Mouse (Mus musculus) liver, postnatal 0 days (tissue): ENCODE results near the gene Uck2. TPM values are rescaled to one million over a fixed set of nuclear protein-coding genes. Genes with fewer than 3 reads are reported as not detected.

Source experiments
- ATAC-seq: fragments of 200-750 bp; cut with Nextera tagmentation; 2 replicates; pipeline ENCODE4 v1.8.0; 2017; ENCODE audit warnings: mild to moderate bottlenecking, moderate library complexity
- DNase-seq: peaks from one replicate; pipeline ENCODE4 v3.0.0-alpha.2; 2016
- H3K27ac ChIP-seq: fragments of 300-500 bp; sonication (generic); 2 replicates; pipeline ENCODE4 v1.5.1; 2014; ENCODE audit warnings: antibody characterized with exemption, moderate library complexity, mild to moderate bottlenecking, low read depth
- H3K27me3 ChIP-seq: fragments of 300-500 bp; sonication (generic); 2 replicates; pipeline ENCODE4 v1.6.1; 2014; ENCODE audit warnings: low read length, control low read depth, mixed read lengths; ENCODE audit not compliant: insufficient read depth
- H3K36me3 ChIP-seq: fragments of 300-500 bp; sonication (generic); replicated peaks from 2 replicates; pipeline ENCODE4 v1.6.1; 2014; ENCODE audit warnings: mild to moderate bottlenecking, control low read depth, low read length, moderate library complexity, mixed read lengths; ENCODE audit not compliant: insufficient read depth
- H3K4me1 ChIP-seq: fragments of 300-500 bp; sonication (generic); 2 replicates; pipeline ENCODE4 v1.6.1; 2014; ENCODE audit warnings: antibody characterized with exemption, mild to moderate bottlenecking, control low read depth; ENCODE audit not compliant: insufficient read depth
- H3K4me2 ChIP-seq: fragments of 300-500 bp; sonication (generic); 2 replicates; pipeline ENCODE4 v1.6.1; 2014; ENCODE audit warnings: low read depth, mild to moderate bottlenecking, low read length, moderate library complexity, mixed read lengths
- H3K4me3 ChIP-seq: fragments of 300-500 bp; sonication (generic); 2 replicates; pipeline ENCODE4 v1.5.1; 2014; ENCODE audit warnings: low read depth, low read length
- H3K9ac ChIP-seq: fragments of 300-500 bp; sonication (generic); replicated peaks from 2 replicates; pipeline ENCODE4 v1.6.1; 2014; ENCODE audit warnings: mild to moderate bottlenecking, moderate library complexity
- H3K9me3 ChIP-seq: fragments of 300-500 bp; sonication (generic); 2 replicates; pipeline ENCODE4 v1.6.1; 2016; ENCODE audit warnings: mild to moderate bottlenecking, control low read depth, low read length, mixed read lengths
- CTCF ChIP-seq: sonication (generic); IDR thresholded peaks from 2 replicates; pipeline ENCODE4 v1.5.1; 2016; ENCODE audit warnings: antibody characterized with exemption, low read depth
- EP300 ChIP-seq: IDR thresholded peaks from 2 replicates; pipeline ENCODE4 v1.6.1; 2016; ENCODE audit warnings: antibody characterized with exemption, low read depth, mild to moderate bottlenecking
- WGBS: fragments of 180-500 bp; shearing (Covaris S2); extraction: QIAGEN DNeasy Blood & Tissue Kit; methylation state at CpG from one replicate; pipeline ENCODE4 v1.1.7; 2014; ENCODE audit not compliant: insufficient replicate concordance; 5-methylcytosine and 5-hydroxymethylcytosine counted together
- polyA plus RNA-seq: library from polyadenylated mRNA; unstranded; fragments of >200 nt; fragmentation: Nextera tagmentation; extraction: Ambion mirVana; gene quantifications from 2 replicates; pipeline ENCODE4 v1.2.1, GENCODE M21; 2015

The Uck2 gene
- polyA plus RNA-seq, 1 experiment from 2014 or later = 20.9 TPM

GRCm38 (mm10) chr1:167240361-167240760 lies 44.8 kb downstream of the Uck2 start:
- no peak overlapping the region for H3K4me3 ChIP-seq
- no peaks in the 10 kb centered on the region for H3K9me3 ChIP-seq
- ATAC-seq (no peak), DNase-seq (no peak)
- H3K9ac ChIP-seq = no peak overlapping the region
- no peak overlapping the region for H3K27ac ChIP-seq
- WGBS = 82% methylated on average over 5 of the region's 5 CpGs
- H3K4me2 ChIP-seq = no peak overlapping the region
- no peak for TF ChIP-seq CTCF
- no peak for TF ChIP-seq EP300
- H3K27me3 ChIP-seq = no peaks in the 10 kb centered on the region
- H3K36me3 ChIP-seq = 0 out of 2 replicates have a peak, but pooled peaks cover 4% of the 10 kb centered on the region
- H3K4me1 ChIP-seq = peaks cover 25% of the 10 kb centered on the region

GRCm38 (mm10) chr1:167239916-167240315 lies 45.2 kb downstream of the Uck2 start:
- H3K4me3 ChIP-seq = no peak overlapping the region
- no peak for TF ChIP-seq EP300
- TF ChIP-seq CTCF = no peak
- ATAC-seq (no peak), DNase-seq (no peak)
- H3K9ac ChIP-seq = no peak overlapping the region
- H3K4me1 ChIP-seq = peaks cover 21% of the 10 kb centered on the region
- H3K36me3 ChIP-seq = peaks cover 8% of the 10 kb centered on the region; the same call in 1 of the 2 replicates
- H3K9me3 ChIP-seq = no peaks in the 10 kb centered on the region
- no peak overlapping the region for H3K27ac ChIP-seq
- H3K27me3 ChIP-seq = no peaks in the 10 kb centered on the region
- no peak overlapping the region for H3K4me2 ChIP-seq
- WGBS = 71% methylated on average over 12 of the region's 12 CpGs

- Histone ChIP-seq H3K36me3 (peaks cover 11% of the 10 kb centered on the region; the same call in 1 of the 2 replicates), H3K9ac (no peak overlapping the region), H3K27me3 (no peaks in the 10 kb centered on the region), H3K9me3 (no peaks in the 10 kb centered on the region), H3K27ac (no peak overlapping the region), H3K4me1 (peaks cover 7% of the 10 kb centered on the region), H3K4me2 (no peak overlapping the region), H3K4me3 (no peak overlapping the region)
- no peak for TF ChIP-seq EP300
- TF ChIP-seq CTCF = no peak
- ATAC-seq (no peak), DNase-seq (no peak)
- WGBS = 89% methylated on average over 11 of the region's 11 CpGs
These were observed 47.3 kb downstream of the Uck2 start for GRCm38 (mm10) chr1:167237798-167238197.

- H3K9me3 ChIP-seq = no peaks in the 10 kb centered on the region
- H3K4me2 ChIP-seq = no peak overlapping the region
- no peak overlapping the region for H3K4me3 ChIP-seq
- no peak overlapping the region for H3K27ac ChIP-seq
- ATAC-seq (no peak), DNase-seq (no peak)
- no peaks in the 10 kb centered on the region for H3K27me3 ChIP-seq
- peaks cover under 1% of the 10 kb centered on the region; the same call in 1 of the 2 replicates for H3K4me1 ChIP-seq
- 75% methylated on average over 8 of the region's 8 CpGs for WGBS
- TF ChIP-seq EP300 (no peak), CTCF (no peak)
- no peak overlapping the region for H3K9ac ChIP-seq
- H3K36me3 ChIP-seq = peaks cover 11% of the 10 kb centered on the region; the same call in 1 of the 2 replicates
These were observed 48.3 kb downstream of the Uck2 start for GRCm38 (mm10) chr1:167236790-167237189.

- Histone ChIP-seq H3K27ac (no peak overlapping the region), H3K4me2 (no peak overlapping the region), H3K4me1 (no peaks in the 10 kb centered on the region), H3K9ac (no peak overlapping the region), H3K9me3 (no peaks in the 10 kb centered on the region), H3K36me3 (peaks cover 20% of the 10 kb centered on the region), H3K4me3 (no peak overlapping the region), H3K27me3 (no peaks in the 10 kb centered on the region)
- DNase-seq (no peak), ATAC-seq (no peak)
- WGBS = 93% methylated on average over 10 of the region's 10 CpGs
- no peak for TF ChIP-seq EP300
- TF ChIP-seq CTCF = no peak
These were observed 50.8 kb downstream of the Uck2 start for GRCm38 (mm10) chr1:167234344-167234743.

- TF ChIP-seq CTCF (no peak), EP300 (no peak)
- Histone ChIP-seq H3K4me3 (no peak overlapping the region), H3K27ac (no peak overlapping the region), H3K4me2 (no peak overlapping the region), H3K27me3 (no peaks in the 10 kb centered on the region), H3K36me3 (peaks cover 23% of the 10 kb centered on the region), H3K9ac (no peak overlapping the region), H3K4me1 (no peaks in the 10 kb centered on the region), H3K9me3 (no peaks in the 10 kb centered on the region)
- ATAC-seq (no peak), DNase-seq (no peak)
- WGBS = 79% methylated on average over 7 of the region's 7 CpGs
These were observed 52.2 kb downstream of the Uck2 start for GRCm38 (mm10) chr1:167232918-167233317.
